Mouse (Mus musculus) brain, adult 10 weeks (tissue): ENCODE data around the gene Hoxc4. TPM values are rescaled to one million over a fixed set of nuclear protein-coding genes. Genes with fewer than 3 reads are reported as not detected.

Experiments used
- polyA plus RNA-seq: library from polyadenylated mRNA; stranded (reverse); fragments of 350-450 nt; fragmentation: Illumina TruSeq; extraction: RNeasy Lipid Tissue Mini Kit (QIAGEN cat#74804); gene quantifications from one replicate; pipeline ENCODE4 v1.2.3, GENCODE M21; 2015; ENCODE audit warnings: low read depth, low replicate concordance

Hoxc4 gene
- polyA plus RNA-seq = not detected

GRCm38 (mm10) chr15:103018636-103019035 lies at the start of gene Hoxc4:
Gene Hoxc4, plus strand, starts transcription at chr15:103018934.

GRCm38 (mm10) chr15:102976171-102976570 lies 42.6 kb upstream of the Hoxc4 start, which contains the start of gene Hoxc9:
Gene Hoxc9, plus strand, starts transcription at chr15:102976439.

GRCm38 (mm10) chr15:102990461-102991397 lies 28.0 kb upstream of the Hoxc4 start, which contains the start of gene Hoxc8:
Gene Hoxc8, plus strand, starts transcription at chr15:102990607.

GRCm38 (mm10) chr15:102997939-102998355 lies 20.8 kb upstream of the Hoxc4 start, which contains the start of gene Hoxc6:
Gene Hoxc6, plus strand, starts transcription at chr15:102998257.

Other genes with a start within 250 kb of the Hoxc4 start
- not detected for gene Hoxc13, start 97.8 kb upstream of the Hoxc4 start, polyA plus RNA-seq
- not detected for gene Hoxc12, start 82.2 kb upstream of the Hoxc4 start, polyA plus RNA-seq
- gene Hoxc11, start 64.5 kb upstream of the Hoxc4 start, polyA plus RNA-seq = not detected
- not detected for gene Hoxc10, start 52.1 kb upstream of the Hoxc4 start, polyA plus RNA-seq
- gene Hoxc5, start 51.5 kb upstream of the Hoxc4 start, polyA plus RNA-seq = not detected
- not detected for gene Hoxc9, start 42.5 kb upstream of the Hoxc4 start, polyA plus RNA-seq
- not detected for gene Hoxc8, start 28.3 kb upstream of the Hoxc4 start, polyA plus RNA-seq
- gene Hoxc6, start 20.7 kb upstream of the Hoxc4 start, polyA plus RNA-seq = not detected
- gene Smug1, start 148.2 kb downstream of the Hoxc4 start, polyA plus RNA-seq = 17.3 TPM
- 110 TPM for gene Cbx5, start 220.9 kb downstream of the Hoxc4 start, polyA plus RNA-seq
- gene Hnrnpa1, start 221.5 kb downstream of the Hoxc4 start, polyA plus RNA-seq = 296 TPM
- gene Nfe2, start 239.5 kb downstream of the Hoxc4 start, polyA plus RNA-seq = not detected